12 mouse cellular contexts compared by ENCODE assay signal in the genomic region with DNA sequence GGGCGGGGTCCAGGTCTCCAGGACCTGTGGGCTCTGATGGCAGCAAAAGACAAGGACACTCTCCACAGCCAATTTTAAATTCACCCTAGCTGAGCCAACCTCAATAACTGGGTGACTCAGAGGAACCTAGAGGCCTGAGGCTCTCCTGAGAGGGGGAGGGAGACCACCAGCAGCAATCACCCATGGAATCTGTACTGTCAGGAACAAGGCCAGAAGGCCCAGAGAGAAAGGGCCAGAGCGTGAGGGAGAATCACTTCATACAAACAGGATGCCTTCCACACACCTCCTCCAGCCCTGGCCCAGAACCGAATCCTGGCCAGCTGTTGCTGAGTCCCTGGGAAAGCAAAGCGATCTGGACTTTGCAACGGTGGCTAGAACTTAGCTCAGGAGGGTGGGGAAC.
DNase-seq lines count a peak whose midpoint lies in the region; ATAC-seq and TF ChIP-seq lines count a peak whose summit lies in the region.
"Had no signal": no experiment of that assay in that cellular context is flagged by ENCODE, and none has a peak within 500 bp of the region (broad histone marks: within the 10 kb centered on the region; RNA-seq: fewer than 3 reads in every experiment).

No protein-coding gene starts in this region.

- no peaks in the 10 kb centered on the region for H3K4me1 ChIP-seq in embryonic facial prominence, embryonic 14.5 days (ENCODE audit: control insufficient read depth, insufficient read depth, low read length)
- peaks cover 30% of the 10 kb centered on the region for H3K4me1 ChIP-seq in embryonic facial prominence, embryonic 10.5 days
- H3K4me1 ChIP-seq in limb, embryonic 15.5 days: peaks cover 31% of the 10 kb centered on the region
- peaks cover 23% of the 10 kb centered on the region for H3K4me1 ChIP-seq in limb, embryonic 10.5 days
- H3K4me1 ChIP-seq in neural tube, embryonic 14.5 days (ENCODE audit: control insufficient read depth, insufficient read depth, low read length): no peaks in the 10 kb centered on the region

- peaks cover 48% of the 10 kb centered on the region for H3K79me3 ChIP-seq in C2C12 (ENCODE audit: low read depth)

- ATAC-seq in embryonic facial prominence, embryonic 14.5 days (ENCODE audit: low read depth): no peak
- no peak for ATAC-seq in limb, embryonic 15.5 days (ENCODE audit: insufficient number of reproducible peaks, low FRiP score, low TSS enrichment, low read depth)
- ATAC-seq in neural tube, embryonic 14.5 days (ENCODE audit: low read depth): no peak

- H3K4me3 ChIP-seq in embryonic facial prominence, embryonic 14.5 days (ENCODE audit: low read depth, low read length): no peak overlapping the region
- H3K4me3 ChIP-seq in embryonic facial prominence, embryonic 10.5 days: no peak overlapping the region
- no peak overlapping the region for H3K4me3 ChIP-seq in limb, embryonic 15.5 days
- no peak overlapping the region for H3K4me3 ChIP-seq in limb, embryonic 10.5 days
- no peak overlapping the region for H3K4me3 ChIP-seq in C2C12 (ENCODE audit: insufficient read depth, poor library complexity, severe bottlenecking)
- no peak overlapping the region for H3K4me3 ChIP-seq in neural tube, embryonic 14.5 days (ENCODE audit: low read depth, low read length)
- H3K4me3 ChIP-seq: erythroblast, embryonic 14.5 days; heart, embryonic 10.5 days had no signal

- peaks cover 81% of the 10 kb centered on the region for H3K79me2 ChIP-seq in C2C12 (ENCODE audit: control insufficient read depth, insufficient read depth)

- 70% methylated on average over 5 of the region's 5 CpGs for WGBS in embryonic facial prominence, embryonic 14.5 days
- WGBS in embryonic facial prominence, embryonic 10.5 days: 81% methylated on average over 5 of the region's 5 CpGs
- WGBS in limb, embryonic 15.5 days: 57% methylated on average over 5 of the region's 5 CpGs
- 70% methylated on average over 5 of the region's 5 CpGs for whole genome bisulfite sequencing in limb, embryonic 10.5 days
- WGBS in neural tube, embryonic 14.5 days: 65% methylated on average over 5 of the region's 5 CpGs

- TF ChIP-seq CTCF in C2C12 (IDR thresholded peaks at IDR 0.05; ENCODE audit: control insufficient read depth, insufficient read depth, insufficient read length): no peak

- H3K9ac ChIP-seq in embryonic facial prominence, embryonic 14.5 days (ENCODE audit: low read depth, low read length): no peak overlapping the region
- H3K9ac ChIP-seq in limb, embryonic 15.5 days: no peak overlapping the region
- no peak overlapping the region for H3K9ac ChIP-seq in neural tube, embryonic 14.5 days (replicated peaks; ENCODE audit: low read depth, low read length)
- H3K9ac ChIP-seq: liver, embryonic 14.5 days had no signal

- no peak overlapping the region for H3K4me2 ChIP-seq in embryonic facial prominence, embryonic 14.5 days (ENCODE audit: low read depth, low read length)
- H3K4me2 ChIP-seq in limb, embryonic 15.5 days: no peak overlapping the region
- H3K4me2 ChIP-seq in neural tube, embryonic 14.5 days (ENCODE audit: low read depth, low read length): no peak overlapping the region

- peak overlapping the region; percentile 28 for H3K27ac ChIP-seq in embryonic facial prominence, embryonic 14.5 days (replicated peaks; ENCODE audit: low read depth, low read length)
- H3K27ac ChIP-seq in embryonic facial prominence, embryonic 10.5 days (replicated peaks): no peak overlapping the region
- H3K27ac ChIP-seq in limb, embryonic 15.5 days: peak overlapping the region; percentile 7; the same call in 1 of the 2 replicates
- no peak overlapping the region for H3K27ac ChIP-seq in limb, embryonic 10.5 days
- H3K27ac ChIP-seq in neural tube, embryonic 14.5 days (ENCODE audit: low read depth, low read length): peak overlapping the region; percentile 44; the same call in 1 of the 2 replicates
- H3K27ac ChIP-seq: heart, embryonic 10.5 days; liver, embryonic 14.5 days had no signal

- H3K27me3 ChIP-seq in embryonic facial prominence, embryonic 14.5 days (replicated peaks; ENCODE audit: control insufficient read depth, insufficient read depth, low read length): no peaks in the 10 kb centered on the region
- H3K27me3 ChIP-seq in embryonic facial prominence, embryonic 10.5 days (replicated peaks; ENCODE audit: low read depth, poor library complexity, severe bottlenecking): no peaks in the 10 kb centered on the region
- H3K27me3 ChIP-seq in limb, embryonic 15.5 days: no peaks in the 10 kb centered on the region
- no peaks in the 10 kb centered on the region for H3K27me3 ChIP-seq in limb, embryonic 10.5 days (ENCODE audit: low read depth, poor library complexity, severe bottlenecking)
- H3K27me3 ChIP-seq in C2C12 (ENCODE audit: control insufficient read depth, insufficient read depth, insufficient read length): no peaks in the 10 kb centered on the region
- H3K27me3 ChIP-seq in neural tube, embryonic 14.5 days (ENCODE audit: control insufficient read depth, insufficient read depth, low read length): no peaks in the 10 kb centered on the region

- H3K9me3 ChIP-seq in embryonic facial prominence, embryonic 14.5 days (ENCODE audit: control insufficient read depth, low read length): no peaks in the 10 kb centered on the region
- no peaks in the 10 kb centered on the region for H3K9me3 ChIP-seq in embryonic facial prominence, embryonic 10.5 days
- no peaks in the 10 kb centered on the region for H3K9me3 ChIP-seq in limb, embryonic 15.5 days
- no peaks in the 10 kb centered on the region for H3K9me3 ChIP-seq in limb, embryonic 10.5 days (replicated peaks)
- no peaks in the 10 kb centered on the region for H3K9me3 ChIP-seq in neural tube, embryonic 14.5 days (ENCODE audit: control insufficient read depth, low read length)
- H3K9me3 ChIP-seq: heart, embryonic 10.5 days had no signal

- DNase-seq in embryonic facial prominence, embryonic 14.5 days (ENCODE audit: low spot score): no peak
- DNase-seq in embryonic facial prominence, embryonic 10.5 days (ENCODE audit: low spot score): no peak
- no peak for DNase-seq in limb, embryonic 10.5 days (ENCODE audit: low spot score)
- DNase-seq in ovary, postnatal 10 days (ENCODE audit: low spot score): no peak
- DNase-seq in layer of hippocampus, adult 9-11 months: no peak
- DNase-seq: B cell, adult 2 months had no signal

- peak overlapping the region; percentile 16 for H3ac ChIP-seq in C2C12 (ENCODE audit: control insufficient read depth, insufficient read length, low read depth)

- H3K36me3 ChIP-seq in embryonic facial prominence, embryonic 14.5 days (ENCODE audit: control insufficient read depth, insufficient read depth, low read length): no peaks in the 10 kb centered on the region
- no peaks in the 10 kb centered on the region for H3K36me3 ChIP-seq in embryonic facial prominence, embryonic 10.5 days (replicated peaks)
- H3K36me3 ChIP-seq in limb, embryonic 15.5 days: no peaks in the 10 kb centered on the region
- no peaks in the 10 kb centered on the region for H3K36me3 ChIP-seq in limb, embryonic 10.5 days
- H3K36me3 ChIP-seq in C2C12 (ENCODE audit: control insufficient read depth, insufficient read depth): peaks cover 8% of the 10 kb centered on the region
- H3K36me3 ChIP-seq in neural tube, embryonic 14.5 days (ENCODE audit: control insufficient read depth, insufficient read depth, low read length): no peaks in the 10 kb centered on the region
- H3K36me3 ChIP-seq: heart, embryonic 10.5 days had no signal

TF ChIP-seq in C2C12, 6 proteins besides CTCF, POLR2A, EP300 and RAD21:
- TF ChIP-seq MYOG (IDR thresholded peaks at IDR 0.05; ENCODE audit: control insufficient read depth, extremely low read depth, insufficient read length) (no peak), MYOD1 (IDR thresholded peaks at IDR 0.05; ENCODE audit: control insufficient read depth, insufficient read length, low read depth) (no peak), USF1 (IDR thresholded peaks at IDR 0.05; ENCODE audit: low read depth) (no peak), MAX (IDR thresholded peaks at IDR 0.05) (no peak), CEBPB (IDR thresholded peaks at IDR 0.05; ENCODE audit: low read depth) (no peak), FOSL1 (IDR thresholded peaks at IDR 0.05; ENCODE audit: insufficient read depth, low read length, poor library complexity, severe bottlenecking) (no peak)

Comparison
In these comparisons a context has a peak if more than half of its experiments do, and no peak if none do; other contexts are left out.
1. H3K27ac ChIP-seq: peak in embryonic facial prominence, embryonic 14.5 days (single experiment), limb, embryonic 15.5 days (single experiment) and neural tube, embryonic 14.5 days (single experiment); none in embryonic facial prominence, embryonic 10.5 days (single experiment) and limb, embryonic 10.5 days (single experiment).